Mouse (Mus musculus) monocyte, adult 2 months (primary cell): ENCODE data around the gene Plekhh1.

ENCODE experiments used
- DNase-seq, 2 experiments: peaks; one replicate each; pipeline ENCODE4 v3.0.0; 2022; ENCODE audit warnings: low spot score in 2 of 2, low read depth in 1 of 2

The Plekhh1 gene

DNA sequence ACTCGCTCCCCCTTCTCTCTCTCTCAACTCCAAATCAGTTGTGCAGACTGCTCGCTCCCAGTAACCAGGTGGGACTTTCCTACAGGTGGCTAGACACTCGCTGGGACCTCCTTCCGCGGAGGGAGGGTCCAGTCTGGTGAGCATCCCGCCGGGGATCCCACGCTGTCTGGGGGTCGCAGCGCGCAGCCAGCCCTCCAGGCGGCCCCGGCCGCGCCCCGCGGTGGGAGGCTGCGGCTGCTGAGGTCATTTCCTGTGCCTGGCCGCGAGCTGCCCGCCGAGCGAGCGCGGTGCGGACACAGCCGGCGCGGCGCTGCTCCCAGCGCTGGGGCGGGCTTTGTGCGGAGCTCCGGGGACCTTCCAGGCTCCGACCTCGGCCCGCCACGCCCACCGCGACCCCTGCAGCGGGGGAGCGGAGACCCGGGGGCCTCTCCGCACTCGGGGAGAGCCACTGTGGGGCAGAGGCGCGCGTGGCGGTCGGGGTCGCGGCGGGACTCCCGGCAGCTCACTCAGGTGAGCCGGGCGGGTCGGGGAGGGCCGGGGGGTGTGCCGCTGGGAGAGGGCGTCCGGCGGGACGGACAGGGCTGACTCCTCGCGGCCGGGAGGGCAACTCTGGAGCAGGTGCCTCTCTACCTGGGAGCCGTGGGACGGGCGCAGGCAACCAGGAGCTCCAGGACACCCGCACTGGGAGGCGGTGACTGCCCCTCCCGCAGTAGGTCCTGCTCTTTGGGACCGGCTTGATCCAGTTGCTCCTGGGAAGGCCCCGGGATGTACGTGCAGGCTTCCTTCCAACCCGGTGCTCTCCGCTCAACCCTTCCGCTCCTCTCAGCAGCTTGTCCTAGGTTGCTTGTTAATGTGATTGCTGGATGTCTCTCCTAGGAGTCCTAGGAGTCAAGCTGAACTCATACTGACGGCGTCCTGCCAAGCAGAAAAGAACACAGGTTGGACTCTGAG is at the start of gene Plekhh1:
Gene Plekhh1 (plus strand): TSS at position 253 of the 951 bp plus-strand sequence.
- no peak for DNase-seq

DNA sequence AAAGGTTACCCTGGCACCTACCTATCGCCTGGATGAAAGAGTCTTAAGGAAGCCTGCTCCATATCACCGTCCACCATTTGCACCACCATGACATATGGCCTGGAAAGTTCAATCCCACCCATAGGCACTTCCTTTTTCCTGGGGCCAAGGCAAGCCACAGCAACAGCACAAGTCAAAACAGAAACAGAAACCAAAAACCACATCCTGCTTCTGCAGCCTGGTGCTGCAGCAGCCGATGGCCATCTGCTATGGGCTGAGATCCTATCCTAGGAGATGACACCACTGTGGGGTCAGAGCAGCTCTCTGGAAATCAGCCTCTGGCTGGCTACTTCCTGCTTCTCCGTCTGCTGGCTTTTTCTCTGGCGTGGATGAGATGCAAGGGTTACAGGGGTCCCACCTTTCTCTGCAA is 48.3 kb upstream of the Plekhh1 start:
- DNase-seq, result peak; percentile 60 to 68

DNA sequence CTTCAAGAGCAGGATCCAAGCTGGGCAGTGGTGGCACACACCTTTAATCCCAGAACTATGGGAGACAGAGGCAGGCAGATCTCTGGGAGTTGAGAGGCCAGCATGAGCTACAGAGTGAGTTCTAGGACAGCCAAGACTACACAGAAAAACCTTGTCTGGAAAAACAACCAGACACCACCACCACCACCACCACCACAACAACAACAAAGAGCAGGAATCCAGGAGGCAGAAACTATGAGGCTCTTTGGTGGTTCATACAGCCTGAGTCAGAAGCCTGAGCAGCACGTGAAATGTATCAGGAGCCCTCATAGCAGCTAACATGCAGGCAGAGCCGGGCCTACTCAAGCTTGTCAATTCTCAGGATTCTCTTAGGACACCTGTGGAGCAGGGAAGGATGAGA is 47.8 kb upstream of the Plekhh1 start:
- DNase-seq, result no peak

DNA sequence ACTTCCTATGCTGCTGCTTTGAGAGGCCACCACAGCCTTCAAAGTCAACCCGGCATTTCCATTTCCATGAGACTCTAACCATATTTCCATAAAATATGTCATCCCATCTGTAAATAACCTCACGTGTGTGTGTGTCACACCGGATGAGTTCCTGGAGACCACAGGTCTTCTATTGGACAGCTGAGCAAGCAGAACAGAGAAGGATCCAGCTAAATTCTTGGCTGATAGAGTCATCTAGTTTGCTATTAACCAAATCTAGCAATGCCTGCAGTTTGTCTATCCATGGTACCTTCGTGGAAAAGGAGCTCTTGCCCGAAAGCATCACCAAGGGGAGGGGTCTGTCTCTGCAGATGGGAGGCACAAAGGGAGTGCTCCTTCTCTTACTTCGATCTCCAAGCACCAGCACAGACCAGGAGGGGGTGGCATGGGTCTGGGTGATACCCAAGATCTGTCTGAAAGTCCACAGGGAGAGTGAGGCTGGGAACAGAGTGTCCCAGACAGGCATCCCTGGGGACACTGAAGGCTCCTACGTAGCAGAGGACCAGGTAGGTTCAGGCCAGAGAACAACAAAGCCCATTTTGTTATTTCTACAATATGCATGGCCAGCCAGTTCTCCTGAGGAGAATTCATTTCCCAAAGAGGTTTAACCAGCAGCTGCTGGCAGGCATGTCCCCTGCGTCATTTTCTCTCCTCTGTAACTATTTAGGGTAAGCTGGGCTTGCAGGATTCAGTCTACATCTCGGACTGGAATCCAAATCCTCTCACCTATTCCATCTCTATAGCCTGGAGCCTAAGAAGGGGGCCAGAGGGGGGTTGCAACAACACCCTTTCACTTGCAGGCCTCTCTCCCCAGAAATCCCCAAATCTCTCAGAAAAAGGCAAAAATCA is 46.8 kb upstream of the Plekhh1 start:
- no peak for DNase-seq

DNA sequence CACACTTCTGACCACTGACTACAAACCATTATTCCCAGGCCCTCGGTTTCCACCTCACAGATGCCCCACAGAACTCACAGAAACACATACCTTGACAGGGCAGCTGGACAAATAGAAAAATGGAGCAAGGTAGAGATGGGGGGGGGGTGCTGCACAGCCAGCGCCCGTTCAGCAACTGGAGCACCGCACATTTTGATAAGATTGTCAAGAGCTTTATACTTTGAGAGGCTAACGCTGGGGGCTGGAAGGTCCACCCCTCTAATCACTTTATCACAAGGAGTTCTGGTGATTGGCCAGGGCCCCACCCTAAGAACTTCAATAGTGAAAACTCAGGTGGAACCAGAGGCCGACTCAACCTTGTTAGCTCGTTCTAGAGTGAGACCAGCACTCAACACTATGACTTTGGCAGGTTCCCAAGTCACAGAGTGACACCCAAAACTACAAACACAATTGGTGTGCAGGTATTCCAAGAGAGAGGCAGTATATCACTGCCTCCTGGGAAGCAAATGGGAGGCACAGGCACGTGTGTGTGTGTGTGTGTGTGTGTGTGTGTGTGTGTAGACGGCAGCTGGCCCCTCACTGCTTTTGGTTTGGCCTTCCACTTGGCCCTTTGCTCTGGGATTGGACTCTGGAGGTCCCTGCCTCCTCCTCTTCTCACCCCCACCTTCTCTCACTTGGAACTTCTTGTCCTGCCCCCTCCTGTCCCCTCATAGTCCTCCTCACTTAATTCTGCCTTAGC is 45.5 kb upstream of the Plekhh1 start:
- DNase-seq, result no peak

DNA sequence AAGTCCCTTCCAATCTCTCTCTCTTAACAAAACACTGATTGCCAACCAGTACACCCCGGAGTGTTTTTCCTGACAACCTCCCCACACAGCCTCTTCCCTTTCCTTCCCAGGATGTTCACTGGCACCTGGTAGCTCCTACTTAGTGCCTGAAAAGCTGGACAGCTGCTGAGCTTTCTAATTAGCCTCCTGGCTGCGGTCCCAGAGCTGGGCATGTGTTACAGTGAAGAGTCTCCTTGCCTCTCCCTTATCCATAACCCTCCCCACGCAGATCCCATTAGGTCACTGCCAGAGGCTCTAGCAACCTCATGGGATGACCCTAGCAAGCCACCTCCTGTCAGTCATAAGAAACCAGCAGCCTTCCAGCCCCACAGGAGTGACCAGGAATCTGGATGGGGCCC is 44.9 kb upstream of the Plekhh1 start:
- DNase-seq, result no peak

DNA sequence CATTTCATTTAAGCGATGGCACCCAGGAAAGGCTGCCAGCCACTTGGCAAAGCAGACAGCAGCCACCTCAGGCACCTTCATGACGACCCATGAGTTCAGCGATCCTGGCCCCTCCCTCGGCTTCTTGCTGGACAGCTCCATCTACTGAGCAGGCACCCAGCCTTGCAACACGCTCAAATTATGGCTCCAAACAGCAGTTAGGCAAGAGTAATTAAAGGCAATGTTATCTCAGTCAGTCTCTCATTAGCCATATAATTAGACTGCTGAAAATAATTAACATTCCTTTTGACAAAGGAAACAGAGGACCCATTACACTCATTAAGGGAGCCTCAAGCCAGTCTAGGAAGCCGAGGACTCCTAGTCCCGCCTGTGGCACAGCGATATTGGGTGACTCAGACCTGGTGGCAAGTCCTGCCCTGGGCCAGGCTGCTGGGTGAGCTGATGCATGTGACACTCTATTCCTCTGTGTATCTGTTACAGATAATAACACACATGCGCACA is 41.3 kb upstream of the Plekhh1 start:
- no peak for DNase-seq

DNA sequence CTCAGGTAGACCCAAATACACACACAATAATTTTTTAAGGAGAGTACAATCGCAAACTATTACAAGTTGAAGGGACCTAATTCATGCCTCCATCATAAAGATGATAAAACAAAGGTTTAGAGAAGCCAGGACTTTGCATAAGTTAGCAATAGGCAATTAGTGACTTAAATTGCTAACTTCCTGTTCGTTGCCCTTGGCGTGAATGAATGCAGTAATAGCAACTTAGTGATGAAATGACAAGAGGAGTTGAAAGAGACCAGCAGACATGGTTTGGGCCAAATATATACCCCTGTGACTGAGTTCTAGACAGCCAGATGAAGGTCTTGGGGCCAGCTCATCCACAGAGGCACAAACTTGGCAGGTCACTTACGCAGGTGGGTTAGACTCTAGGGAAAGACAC is 32.7 kb upstream of the Plekhh1 start:
- no peak for DNase-seq

DNA sequence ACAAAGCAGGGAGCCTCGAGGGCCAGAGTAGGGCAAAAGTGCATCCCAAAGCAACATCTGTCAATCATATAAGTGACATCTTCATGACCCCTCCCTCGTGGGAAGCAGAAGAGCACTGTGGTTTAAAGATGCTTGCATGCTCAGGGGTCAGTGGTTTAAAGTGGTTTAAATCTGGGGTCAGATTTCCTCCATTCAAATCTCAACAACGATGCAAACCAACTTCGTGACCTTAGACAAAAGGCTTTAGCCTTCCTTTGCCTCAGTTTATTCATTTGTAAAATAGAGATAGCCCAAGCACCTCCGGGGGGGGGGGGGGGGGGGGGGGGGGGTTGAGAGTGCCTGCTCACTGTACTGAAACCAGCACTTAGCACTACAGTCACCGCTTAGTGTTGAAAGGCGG is 32.3 kb upstream of the Plekhh1 start:
- DNase-seq, result no peak

DNA sequence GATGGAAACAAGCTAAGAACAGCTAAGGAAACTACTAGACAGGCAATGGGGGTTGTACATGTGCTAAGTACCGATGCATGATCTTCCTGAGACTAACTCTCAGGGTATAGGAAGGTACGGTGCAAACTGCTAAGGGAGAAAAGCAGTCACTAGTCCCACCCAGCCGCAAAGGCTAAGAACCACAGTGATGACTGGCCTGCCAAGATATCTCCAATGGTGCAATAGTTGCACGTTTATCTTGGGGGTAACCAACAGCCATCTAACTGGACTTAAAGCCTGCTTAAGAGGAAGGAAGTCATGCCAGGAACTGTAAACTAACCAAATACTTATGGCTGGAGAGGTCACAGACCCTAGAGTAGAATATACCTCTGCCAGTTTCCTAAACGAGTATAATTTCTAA is 26.6 kb upstream of the Plekhh1 start:
- DNase-seq, result no peak

DNA sequence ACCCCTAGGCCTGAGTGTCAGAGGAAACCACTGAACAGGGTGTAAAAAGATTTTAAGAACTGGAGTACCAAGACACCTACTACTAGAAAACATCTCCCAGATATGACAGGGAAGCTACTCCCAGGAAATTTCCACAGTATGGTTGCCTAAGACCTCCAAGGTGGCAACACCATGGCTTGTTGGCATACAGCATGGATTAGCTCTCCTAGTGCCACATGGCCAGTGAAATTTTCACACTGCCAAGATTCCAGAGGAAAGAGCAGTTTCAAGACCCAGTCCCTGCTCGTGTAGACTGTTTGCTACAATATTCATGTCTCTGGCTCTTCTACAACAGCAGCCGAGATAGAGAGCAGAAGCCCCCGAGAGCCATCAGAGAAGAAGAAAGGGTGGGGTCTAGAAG is 26.0 kb upstream of the Plekhh1 start:
- DNase-seq, result no peak

DNA sequence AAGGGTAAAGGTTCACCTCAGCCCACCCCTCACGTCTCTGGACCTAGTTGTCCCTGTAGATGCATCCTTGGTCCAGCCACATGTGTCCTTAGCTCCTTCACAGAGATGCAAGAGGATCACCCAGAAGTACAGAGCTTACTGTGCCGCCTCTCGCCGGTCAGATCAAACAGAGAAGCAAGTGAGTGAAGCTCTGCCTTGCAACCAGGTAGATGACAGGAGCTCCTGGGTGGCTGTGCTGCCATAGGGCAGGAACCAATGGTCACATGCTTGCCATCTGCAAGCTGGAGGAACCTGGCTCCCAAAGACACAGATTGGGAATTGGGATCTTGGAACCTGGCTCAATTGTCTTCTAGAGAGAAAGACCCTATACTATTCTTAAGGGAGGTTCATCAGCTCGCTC is 23.5 kb upstream of the Plekhh1 start:
- no peak for DNase-seq

DNA sequence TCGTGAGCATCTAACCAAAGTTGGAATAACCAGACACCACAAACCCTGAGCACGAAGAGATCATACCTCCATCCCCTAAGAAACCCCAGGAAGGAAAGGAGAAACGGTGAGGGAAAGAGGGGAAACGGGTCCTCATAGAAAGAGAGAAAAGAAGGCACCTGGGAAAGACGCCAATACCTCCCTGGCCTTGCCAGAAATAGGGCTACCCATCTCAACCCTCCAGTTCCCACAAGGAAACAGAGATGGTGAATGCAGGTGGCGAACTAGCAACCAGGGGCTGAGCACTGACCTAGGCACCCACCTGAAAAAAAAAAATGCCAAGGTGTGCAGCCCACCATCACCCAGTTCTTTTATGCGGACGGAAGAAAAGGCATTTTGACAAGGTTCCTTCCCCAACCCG is 22.9 kb upstream of the Plekhh1 start:
- DNase-seq, result no peak

DNA sequence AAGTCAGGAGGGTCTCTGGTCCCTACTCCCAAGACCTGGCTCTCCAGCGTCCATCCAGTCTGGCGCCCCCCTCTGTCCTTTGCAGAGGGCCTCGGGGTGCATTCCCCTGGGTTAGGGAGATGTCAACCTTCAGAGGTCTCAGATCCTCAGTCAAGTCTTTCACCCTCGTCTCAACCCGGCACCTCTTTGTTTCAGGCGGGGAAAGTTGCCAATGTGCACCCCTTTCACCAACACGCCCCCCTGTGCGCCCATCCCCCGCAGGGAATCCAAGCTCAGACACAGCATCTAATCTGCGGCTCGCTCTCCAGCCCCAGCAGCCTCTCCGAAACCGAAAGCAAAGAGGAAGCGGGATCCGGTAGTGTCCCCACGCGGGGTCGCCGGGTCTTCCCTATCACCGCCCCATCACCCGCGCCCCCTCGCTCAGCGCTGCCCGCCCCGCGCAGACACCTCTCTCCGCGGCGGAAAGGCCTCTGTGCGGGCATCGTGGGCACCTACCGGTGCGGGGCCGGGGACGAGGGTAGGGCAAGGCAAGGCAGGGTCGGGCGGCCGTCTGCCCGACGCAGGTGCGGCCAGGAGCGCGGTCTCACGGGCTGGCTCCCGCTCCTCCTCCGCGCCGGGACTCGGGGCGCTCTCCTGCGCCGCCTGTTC is 22.4 kb upstream of the Plekhh1 start:
- DNase-seq, result peak in 1 of 2 experiments; percentile 43

DNA sequence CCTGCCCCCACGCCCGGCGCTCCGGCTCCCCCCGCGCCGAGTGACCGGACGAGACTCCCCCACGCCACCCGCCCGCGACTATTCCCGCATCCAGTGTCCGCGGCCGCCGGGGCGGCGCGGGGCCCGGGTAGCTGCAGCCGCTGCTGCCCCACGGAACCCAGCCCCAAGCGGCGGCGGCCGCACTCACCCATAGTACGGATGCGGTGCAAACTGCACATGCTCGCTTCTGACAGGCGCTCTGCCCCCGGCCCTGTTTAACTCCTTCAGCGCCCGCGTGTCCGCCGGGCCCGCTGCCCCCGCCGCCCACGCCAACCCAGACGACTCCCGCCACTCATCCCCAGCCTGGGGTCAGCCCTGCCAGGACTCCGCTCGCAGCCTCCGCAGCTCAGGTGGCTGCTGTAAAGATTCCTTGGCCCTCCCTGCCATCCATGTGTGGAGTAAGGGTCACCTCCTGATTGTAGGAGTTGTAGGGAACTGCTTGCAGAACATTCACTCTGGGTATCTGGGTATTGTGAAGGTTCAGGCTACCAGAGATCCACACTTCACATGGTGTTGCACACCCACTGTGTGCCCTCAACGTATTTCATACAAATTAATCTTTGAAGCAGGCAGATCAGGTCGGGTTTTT is 21.7 kb upstream of the Plekhh1 start, which contains the start of gene Tmem229b:
Gene Tmem229b (minus strand): TSS at position 502 of the 628 bp plus-strand sequence.
- DNase-seq, result no peak

DNA sequence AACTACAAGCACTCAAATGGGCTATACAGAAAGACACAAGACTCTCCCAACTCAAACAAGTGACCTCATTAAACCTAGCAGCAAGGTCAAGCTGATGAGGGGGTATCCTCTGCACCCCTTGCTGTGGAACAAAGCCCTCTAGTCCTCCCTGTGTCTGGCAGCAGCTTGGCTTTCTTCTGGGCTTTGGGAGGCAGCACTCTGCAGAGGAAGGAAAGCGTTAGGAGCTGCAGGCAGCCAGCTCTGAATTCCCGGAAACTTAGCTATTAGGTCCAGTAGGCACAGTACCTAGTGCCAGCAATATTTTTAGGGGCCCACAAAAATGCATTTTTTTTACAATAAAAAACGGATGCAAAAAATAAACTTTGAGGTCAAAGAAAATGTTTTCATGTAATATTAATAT is 18.4 kb upstream of the Plekhh1 start:
- DNase-seq, result no peak

DNA sequence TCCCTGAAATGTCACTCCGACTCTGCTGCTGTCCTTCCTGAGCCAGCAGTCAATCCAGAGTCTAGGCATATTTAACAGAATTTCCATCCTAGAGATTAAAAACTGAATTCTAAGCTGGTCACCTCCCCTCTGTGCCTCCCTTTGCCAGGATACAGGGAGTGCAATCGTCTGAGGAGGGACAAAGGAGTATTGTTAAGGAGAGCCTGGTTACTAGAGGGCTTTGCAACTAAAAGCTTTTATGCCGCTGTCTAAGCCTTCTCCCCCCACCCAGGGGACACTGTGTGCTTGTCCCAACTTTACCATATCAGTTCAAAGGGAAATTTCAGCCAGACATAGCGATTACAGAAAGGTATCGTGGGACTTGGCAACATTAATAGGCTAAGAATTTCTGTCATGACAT is 12.9 kb upstream of the Plekhh1 start:
- DNase-seq, result no peak

DNA sequence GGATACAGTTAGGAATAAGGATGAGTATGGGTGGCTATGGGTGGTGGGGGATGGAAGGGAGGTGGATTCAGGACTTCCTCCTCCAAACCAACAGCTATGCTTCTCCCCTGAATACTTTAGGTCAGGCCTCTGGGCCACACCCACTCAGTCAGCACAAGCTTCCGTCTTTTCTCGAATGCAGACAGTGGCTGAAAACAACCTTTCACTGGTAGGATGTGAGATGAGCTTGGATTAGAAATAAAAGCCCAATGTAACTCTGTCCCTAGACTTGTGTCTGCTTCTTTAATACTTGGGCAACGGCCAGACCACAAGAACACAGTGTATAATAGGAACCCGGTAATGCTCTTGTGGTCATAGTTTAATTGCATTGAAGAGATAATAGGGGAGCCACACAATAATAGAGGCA is 11.0 kb upstream of the Plekhh1 start:
- peak in 1 of 2 experiments; percentile 27 for DNase-seq

DNA sequence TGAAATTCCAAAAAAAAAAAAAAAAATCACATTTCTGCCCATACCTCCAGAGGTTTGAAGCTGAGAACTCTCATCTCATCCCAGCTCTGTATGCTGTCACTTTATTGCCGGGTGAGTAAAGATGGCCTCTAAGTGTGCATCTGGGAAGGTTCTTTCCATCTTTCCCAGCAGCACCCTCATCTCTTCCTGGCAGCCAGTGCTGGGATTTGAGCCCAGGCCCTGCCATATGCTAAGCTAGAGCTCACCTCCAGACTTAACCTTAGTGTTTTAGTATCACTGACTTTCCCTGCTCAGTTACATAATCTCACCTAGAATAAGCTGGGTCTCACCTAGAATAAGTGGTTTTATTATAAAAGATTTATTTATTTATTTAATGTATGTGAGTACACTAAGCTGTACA is 7.1 kb upstream of the Plekhh1 start:
- no peak for DNase-seq

DNA sequence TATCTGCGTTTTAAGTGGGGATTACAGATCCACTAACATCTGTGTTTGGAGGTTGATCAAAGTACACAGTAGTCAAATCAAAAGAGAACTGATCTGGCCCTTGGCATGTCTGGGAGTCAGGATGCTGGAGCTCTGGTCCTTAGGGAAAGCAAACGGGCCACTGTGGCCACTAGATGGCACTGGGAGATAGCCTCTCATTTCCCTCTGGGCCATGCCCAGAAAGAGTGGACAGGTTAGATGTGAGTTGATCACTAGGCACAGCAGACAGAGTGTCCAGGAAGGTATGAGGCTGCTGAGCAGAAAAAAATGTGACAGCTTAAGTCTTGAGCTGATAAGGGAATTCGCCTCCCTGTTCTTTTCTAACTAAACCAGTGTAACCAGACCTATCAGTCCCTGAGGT is 6.1 kb upstream of the Plekhh1 start:
- no peak for DNase-seq
